10 mouse cellular contexts compared by ENCODE assay signal in genomic region chr9:62540736-62541135, GRCm38 (mm10). TPM values are rescaled to one million over a fixed set of nuclear protein-coding genes. Genes with fewer than 3 reads are reported as not detected.
A peak's percentile ranks its signal among the peaks of the same experiment; 100 is the strongest.
DNase-seq lines count a peak whose midpoint lies in the region; ATAC-seq lines count a peak whose summit lies in the region.
"Had no signal": no experiment of that assay in that cellular context is flagged by ENCODE, and none has a peak within 500 bp of the region (broad histone marks: within the 10 kb centered on the region; RNA-seq: fewer than 3 reads in every experiment).

No protein-coding gene starts in this region.

- peak; percentile 6; the same call in 1 of the 2 replicates for ATAC-seq in embryonic facial prominence, embryonic 14.5 days (ENCODE audit: low read depth)
- peak; percentile 10; the same call in 1 of the 2 replicates for ATAC-seq in neural tube, embryonic 14.5 days (ENCODE audit: low read depth)
- ATAC-seq in erythroid progenitor cell, adult 5-6 weeks (replicated peaks; ENCODE audit: low FRiP score, poor library complexity, severe bottlenecking): no peak

- no peaks in the 10 kb centered on the region for H3K9me3 ChIP-seq in embryonic facial prominence, embryonic 14.5 days (ENCODE audit: control insufficient read depth, low read length)
- no peaks in the 10 kb centered on the region for H3K9me3 ChIP-seq in neural tube, embryonic 14.5 days (ENCODE audit: control insufficient read depth, low read length)

- H3K9ac ChIP-seq in embryonic facial prominence, embryonic 14.5 days (ENCODE audit: low read depth, low read length): no peak overlapping the region
- no peak overlapping the region for H3K9ac ChIP-seq in neural tube, embryonic 14.5 days (replicated peaks; ENCODE audit: low read depth, low read length)
- H3K9ac ChIP-seq: liver, embryonic 14.5 days had no signal

- peaks cover 14% of the 10 kb centered on the region for H3K4me1 ChIP-seq in embryonic facial prominence, embryonic 14.5 days (ENCODE audit: control insufficient read depth, insufficient read depth, low read length)
- peaks cover 24% of the 10 kb centered on the region for H3K4me1 ChIP-seq in neural tube, embryonic 14.5 days (ENCODE audit: control insufficient read depth, insufficient read depth, low read length)

- H3K27ac ChIP-seq in embryonic facial prominence, embryonic 14.5 days (replicated peaks; ENCODE audit: low read depth, low read length): peak overlapping the region; percentile 72; the same call in 1 of the 2 replicates
- H3K27ac ChIP-seq in neural tube, embryonic 14.5 days (ENCODE audit: low read depth, low read length): peak overlapping the region; percentile 73
- H3K27ac ChIP-seq: liver, embryonic 14.5 days had no signal

- 28% methylated on average over 9 of the region's 10 CpGs for WGBS in embryonic facial prominence, embryonic 14.5 days
- WGBS in neural tube, embryonic 14.5 days: 17% methylated on average over 10 of the region's 10 CpGs

- H3K27me3 ChIP-seq in embryonic facial prominence, embryonic 14.5 days (replicated peaks; ENCODE audit: control insufficient read depth, insufficient read depth, low read length): no peaks in the 10 kb centered on the region
- no peaks in the 10 kb centered on the region for H3K27me3 ChIP-seq in neural tube, embryonic 14.5 days (ENCODE audit: control insufficient read depth, insufficient read depth, low read length)

- H3K4me3 ChIP-seq in embryonic facial prominence, embryonic 14.5 days (ENCODE audit: low read depth, low read length): no peak overlapping the region
- H3K4me3 ChIP-seq in neural tube, embryonic 14.5 days (ENCODE audit: low read depth, low read length): no peak overlapping the region

- DNase-seq in layer of hippocampus, adult 11-12 months (ENCODE audit: low spot score): peak; percentile 88
- DNase-seq in layer of hippocampus, adult 9-10 months (ENCODE audit: low spot score): no peak
- peak; percentile 79 for DNase-seq in embryonic facial prominence, embryonic 14.5 days (ENCODE audit: low spot score)
- DNase-seq in layer of hippocampus, adult 9-11 months: peak; percentile 92
- DNase-seq in kidney, adult 9 months: no peak
- DNase-seq in thymus, postnatal 0 days (ENCODE audit: low spot score): no peak

- no peak overlapping the region for H3K4me2 ChIP-seq in embryonic facial prominence, embryonic 14.5 days (ENCODE audit: low read depth, low read length)
- no peak overlapping the region for H3K4me2 ChIP-seq in neural tube, embryonic 14.5 days (ENCODE audit: low read depth, low read length)

- no peaks in the 10 kb centered on the region for H3K36me3 ChIP-seq in embryonic facial prominence, embryonic 14.5 days (ENCODE audit: control insufficient read depth, insufficient read depth, low read length)
- no peaks in the 10 kb centered on the region for H3K36me3 ChIP-seq in neural tube, embryonic 14.5 days (ENCODE audit: control insufficient read depth, insufficient read depth, low read length)

RNA-seq across cellular contexts. Expression of gene Coro2b, which starts 3.9 kb away (rescaled TPM):
- polyA plus RNA-seq in embryonic facial prominence, embryonic 14.5 days (2014; fragmentation: Nextera tagmentation; extraction: Ambion mirVana): 11.1 and 12.3 TPM in 2 replicates
- 32.5 and 34.5 TPM in 2 replicates for polyA plus RNA-seq in neural tube, embryonic 14.5 days (2014; fragmentation: Nextera tagmentation; extraction: Ambion mirVana)
- total RNA-seq in erythroid progenitor cell, adult 5-6 weeks (2015; ENCODE audit: low replicate concordance): not detected in 2 replicates
- total RNA-seq in erythroid progenitor cell, adult 5-6 weeks (2017; ENCODE audit: low replicate concordance): 0.13 TPM in 1 of 2 replicates, not detected in the other
- polyA plus RNA-seq in thymus, postnatal 0 days (2015; fragmentation: Nextera tagmentation; extraction: Ambion mirVana): 3.1 and 3.4 TPM in 2 replicates
- total RNA-seq: MEL had no signal

Comparison
In these comparisons a context has a peak if more than half of its experiments do, and no peak if none do; other contexts are left out.
1. DNase-seq: peak in layer of hippocampus, adult 11-12 months (single experiment), embryonic facial prominence, embryonic 14.5 days (single experiment) and layer of hippocampus, adult 9-11 months (single experiment); none in layer of hippocampus, adult 9-10 months (single experiment), kidney, adult 9 months (single experiment) and thymus, postnatal 0 days (single experiment).